Mouse (Mus musculus) kidney, adult 8-10 months (tissue): ENCODE results near the gene Racgap1.

Experiments used
- DNase-seq, 2 experiments: peaks; one replicate each; pipeline ENCODE4 v3.0.0; 2022

Racgap1 gene

GRCm38 (mm10) chr15:99651163-99651872 lies at the start of gene Racgap1:
Gene Racgap1 (minus strand): TSS chr15:99651656.
- DNase-seq: peak; percentile 96 to 99

DNA sequence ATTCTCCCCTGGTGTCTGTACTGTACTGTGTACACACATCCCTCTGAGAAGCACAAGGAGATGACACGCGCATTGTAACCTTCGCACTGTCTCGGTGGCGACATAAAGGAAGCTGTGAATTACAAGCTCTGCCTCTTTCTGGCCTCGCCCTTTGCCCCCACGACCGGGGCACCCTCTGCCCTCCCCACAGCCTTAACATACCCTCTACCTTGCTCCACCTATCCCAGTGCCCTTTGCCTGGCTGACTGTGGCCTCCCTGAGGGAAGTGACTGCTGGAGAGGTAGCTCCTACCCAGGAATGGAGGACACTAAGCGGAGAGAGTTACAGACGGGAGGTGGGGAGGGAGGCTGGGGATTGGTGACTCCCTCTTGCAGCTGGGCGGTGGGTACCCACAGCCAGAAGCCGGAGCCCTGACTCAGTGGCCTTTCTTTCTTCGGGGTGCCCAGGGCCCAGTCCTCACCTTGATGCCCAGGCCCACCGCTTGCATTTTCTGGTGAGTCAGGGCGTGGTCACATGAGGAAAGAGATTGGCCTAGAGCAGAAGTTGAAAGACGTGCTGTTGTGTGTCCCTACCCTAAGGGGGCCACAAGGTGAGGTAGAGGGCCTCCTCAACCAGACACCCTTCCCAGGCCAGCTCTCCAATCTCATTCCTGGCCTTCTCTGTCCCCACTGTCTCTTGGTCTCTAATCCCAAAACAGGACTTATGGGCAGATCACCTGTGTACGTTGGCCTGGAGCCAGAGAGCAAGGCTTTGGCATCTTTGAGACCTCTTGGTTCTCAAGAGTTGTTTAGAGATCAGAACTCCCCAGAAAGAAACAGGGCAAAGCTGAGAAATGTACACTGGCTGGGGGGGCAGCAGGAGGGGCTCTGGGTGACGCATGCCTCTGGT lies 49.0 kb upstream of the Racgap1 start:
- peak in 1 of 2 experiments; percentile 53 for DNase-seq

DNA sequence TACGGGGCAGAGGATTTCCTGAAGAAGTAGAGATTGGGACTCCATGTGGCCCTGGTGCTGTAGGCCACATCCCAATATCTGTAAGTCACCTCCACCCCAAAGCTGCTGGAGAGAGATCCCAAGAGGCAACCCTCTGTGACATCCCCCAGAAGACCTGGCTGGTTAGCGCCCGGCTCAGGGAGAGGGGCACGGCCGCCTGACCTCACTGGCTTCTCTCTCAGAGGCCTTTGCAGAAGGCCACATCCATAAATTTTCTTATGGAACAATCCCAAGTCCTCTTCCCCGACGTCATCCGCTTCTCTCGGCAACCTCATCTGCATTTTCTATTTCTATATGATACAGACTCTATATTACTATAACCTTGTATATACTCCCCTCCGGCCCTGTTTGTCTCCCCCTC lies 48.3 kb upstream of the Racgap1 start:
- DNase-seq: no peak

- DNase-seq: no peak
Measured at GRCm38 (mm10) chr15:99698533-99699085, 47.2 kb upstream of the Racgap1 start.

DNA sequence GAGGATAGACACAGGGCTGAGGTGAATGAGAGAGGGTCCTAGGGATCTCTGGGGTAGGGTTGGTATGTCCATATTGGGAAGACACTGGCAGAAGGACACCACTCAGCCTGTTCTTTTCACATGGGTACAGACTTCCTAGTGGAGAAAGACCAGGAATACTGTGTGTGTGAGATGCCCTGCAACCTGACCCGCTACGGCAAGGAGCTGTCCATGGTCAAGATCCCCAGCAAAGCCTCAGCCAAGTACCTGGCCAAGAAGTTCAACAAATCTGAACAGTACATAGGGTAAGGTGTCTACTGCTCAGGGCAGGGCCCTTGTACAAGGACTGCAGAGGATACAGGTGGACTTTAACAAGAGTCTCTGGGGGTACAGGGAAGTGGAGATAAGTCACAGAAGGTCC lies 45.9 kb upstream of the Racgap1 start:
- no peak for DNase-seq

- DNase-seq: no peak
Measured at GRCm38 (mm10) chr15:99691976-99692375, 40.5 kb upstream of the Racgap1 start.

- no peak for DNase-seq
Measured at GRCm38 (mm10) chr15:99690924-99691323, 39.5 kb upstream of the Racgap1 start.

DNA sequence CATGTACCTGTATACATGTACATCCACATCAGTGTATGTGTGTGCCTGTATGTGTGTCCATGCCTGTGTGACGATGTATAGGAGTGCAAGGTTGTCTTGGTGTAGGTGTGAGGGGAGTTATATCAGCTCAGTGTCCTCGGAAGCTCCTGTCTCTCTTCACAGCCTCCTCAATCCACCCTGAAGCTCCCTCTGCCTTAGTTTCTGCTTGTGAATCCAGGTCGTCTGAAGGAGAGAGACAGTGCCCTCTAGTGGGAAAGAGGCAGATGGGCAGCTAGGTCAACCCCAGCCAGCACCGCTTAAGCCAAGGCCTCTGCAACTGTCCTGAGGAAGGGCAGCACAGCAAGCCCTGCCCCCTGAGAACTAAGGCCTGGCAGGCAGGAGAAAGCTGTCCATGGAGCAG lies 37.3 kb upstream of the Racgap1 start:
- DNase-seq: peak in 1 of 2 experiments; percentile 60

GRCm38 (mm10) chr15:99684156-99684555 lies 32.7 kb upstream of the Racgap1 start:
- DNase-seq: no peak

- DNase-seq: no peak
Measured at GRCm38 (mm10) chr15:99682880-99683279, 31.4 kb upstream of the Racgap1 start.

GRCm38 (mm10) chr15:99679008-99679407 lies 27.6 kb upstream of the Racgap1 start:
- DNase-seq: no peak

GRCm38 (mm10) chr15:99678063-99678800 lies 26.8 kb upstream of the Racgap1 start:
- DNase-seq: no peak

DNA sequence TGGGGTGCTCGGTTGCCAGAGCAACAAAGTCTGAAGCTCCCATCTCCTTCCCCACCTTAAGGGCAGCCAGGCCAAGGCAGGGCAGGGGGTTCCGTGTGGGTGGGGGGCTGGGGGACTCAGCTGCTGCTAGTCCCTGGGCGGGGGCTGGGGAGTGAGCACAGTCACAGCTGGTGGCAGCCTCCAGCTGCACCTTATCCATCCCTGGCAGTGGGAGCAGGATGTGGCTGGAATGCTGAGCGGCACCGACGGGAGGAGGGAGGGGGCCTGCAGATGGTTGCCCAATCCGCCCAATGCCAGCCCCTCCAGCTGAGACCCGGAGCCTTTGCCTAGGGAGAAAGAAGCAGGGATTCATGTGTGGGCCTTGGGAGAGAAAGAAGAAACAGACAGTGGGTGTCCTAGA lies 25.6 kb upstream of the Racgap1 start:
- DNase-seq: no peak

DNA sequence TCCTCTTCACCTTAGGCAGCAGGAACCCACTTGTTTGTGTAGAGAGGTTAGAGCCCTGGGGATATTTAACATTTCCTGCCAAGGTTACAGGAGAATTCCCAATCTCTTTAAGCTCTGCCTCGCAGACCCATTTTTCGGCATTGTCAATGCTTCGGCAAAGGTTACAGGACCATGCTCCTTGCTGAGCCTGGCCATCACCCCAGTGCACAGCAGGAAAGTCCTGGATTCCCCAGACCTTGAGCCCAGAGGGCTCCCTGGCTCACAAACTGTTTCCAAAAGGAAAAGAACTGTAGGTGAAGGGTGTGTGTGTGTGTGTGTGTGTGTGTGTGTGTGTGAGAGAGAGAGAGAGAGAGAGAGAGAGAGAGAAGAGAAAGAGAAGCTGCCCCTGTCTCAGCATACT lies 23.4 kb upstream of the Racgap1 start:
- DNase-seq: no peak

- DNase-seq: no peak
Measured at GRCm38 (mm10) chr15:99671783-99672182, 20.3 kb upstream of the Racgap1 start.

- no peak for DNase-seq
Measured at GRCm38 (mm10) chr15:99670964-99671670, 19.7 kb upstream of the Racgap1 start.

- DNase-seq: peak; percentile 35 to 40
Measured at GRCm38 (mm10) chr15:99670154-99670821, 18.8 kb upstream of the Racgap1 start, which contains the start of gene Asic1. Gene Asic1 (plus strand): TSS chr15:99670368.

- no peak for DNase-seq
Measured at GRCm38 (mm10) chr15:99669392-99669791, 17.9 kb upstream of the Racgap1 start.

GRCm38 (mm10) chr15:99668881-99669280 lies 17.4 kb upstream of the Racgap1 start:
- peak; percentile 42 to 77 for DNase-seq

DNA sequence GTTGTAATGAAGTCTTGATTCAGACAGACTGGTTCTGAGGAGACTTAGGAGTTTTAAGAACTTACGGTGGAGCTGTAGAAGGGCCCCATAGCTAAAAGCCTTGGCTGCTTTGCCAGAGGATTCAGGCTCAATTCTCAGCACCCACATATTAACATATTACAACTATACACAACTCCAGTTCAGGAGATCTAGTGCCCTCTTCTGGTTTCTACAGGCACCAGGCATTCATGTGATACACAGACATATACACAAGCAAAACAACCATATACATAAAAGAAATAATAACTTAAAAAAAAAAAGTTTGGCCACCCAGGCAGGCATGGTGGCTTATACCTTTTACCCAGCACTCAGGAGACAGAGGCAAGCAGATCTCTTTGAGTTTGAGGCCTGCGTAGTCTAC lies 16.1 kb upstream of the Racgap1 start:
- no peak for DNase-seq

DNA sequence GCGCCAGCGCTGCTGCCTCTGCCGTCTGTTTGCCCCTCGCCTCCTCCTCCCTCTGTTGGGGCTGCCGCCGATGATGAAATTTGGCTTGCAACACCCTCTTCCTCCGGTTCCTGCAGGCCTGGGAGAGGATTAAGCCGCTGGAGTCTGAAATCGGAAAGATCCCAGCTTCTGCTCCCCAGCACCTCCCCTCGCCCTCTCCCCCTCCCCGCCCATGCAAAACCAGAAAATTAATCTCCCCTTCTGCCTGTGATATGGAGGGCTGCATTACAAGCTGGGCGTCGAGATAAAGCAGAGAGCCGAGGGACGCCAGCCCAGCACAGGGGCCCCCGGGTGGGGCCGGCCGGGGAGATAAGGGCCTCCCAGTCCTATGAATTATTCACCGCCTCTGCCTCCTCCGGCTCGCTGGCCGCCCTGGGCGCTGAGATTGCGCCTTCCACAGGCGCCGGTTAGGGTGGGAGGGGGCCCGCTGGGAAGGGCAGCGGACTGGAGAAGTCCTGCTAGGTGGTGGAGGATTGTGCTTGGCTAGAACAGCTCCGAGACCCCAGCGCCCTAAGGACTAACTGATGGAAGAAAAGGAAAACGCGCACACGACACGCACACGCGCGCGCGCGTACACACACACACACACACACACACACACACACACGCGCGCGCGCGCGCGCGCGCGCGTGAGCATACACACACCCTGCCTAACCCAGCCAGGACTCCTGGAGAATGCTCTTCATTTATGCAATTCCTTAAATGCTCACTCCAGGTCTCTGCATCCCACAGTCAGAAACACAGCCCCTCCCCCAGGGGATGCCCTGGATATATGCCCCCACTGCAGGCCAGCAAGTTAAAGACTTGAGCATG lies 13.4 kb upstream of the Racgap1 start:
- DNase-seq: no peak
